Mouse (Mus musculus): Measurements from ENCODE around the gene Rps7. TPM values are rescaled to one million over a fixed set of nuclear protein-coding genes. Genes with fewer than 3 reads are reported as not detected.

Rps7 gene
- polyA plus RNA-seq, 1 experiment, result 671 TPM

- TF ChIP-seq POLR2A (IDR thresholded peaks at IDR 0.05; ENCODE audit: borderline replicate concordance, control insufficient read depth, low read depth, low read length) (no peak), CTCF (IDR thresholded peaks at IDR 0.05; ENCODE audit: control insufficient read depth, insufficient read depth, low read length) (no peak)
- WGBS, result 72% methylated on average over 17 of the region's 17 CpGs
- H3K4me3 ChIP-seq (replicated peaks; ENCODE audit: control insufficient read depth, low read depth, low read length), result no peak overlapping the region
- H3K4me1 ChIP-seq (ENCODE audit: control insufficient read depth, insufficient read depth, low read length), result no peaks in the 10 kb centered on the region
- H3K27ac ChIP-seq (ENCODE audit: control insufficient read depth, insufficient read depth, low read depth, low read length, poor library complexity), result no peak overlapping the region
These were observed 28.0 kb downstream of the Rps7 start for GRCm38 (mm10) chr12:28607546-28608305.

- no peaks in the 10 kb centered on the region for H3K4me1 ChIP-seq (ENCODE audit: control insufficient read depth, insufficient read depth, low read length)
- H3K27ac ChIP-seq (ENCODE audit: control insufficient read depth, insufficient read depth, low read depth, low read length, poor library complexity), result no peak overlapping the region
- TF ChIP-seq CTCF (IDR thresholded peaks at IDR 0.05; ENCODE audit: control insufficient read depth, insufficient read depth, low read length) (no peak), POLR2A (IDR thresholded peaks at IDR 0.05; ENCODE audit: borderline replicate concordance, control insufficient read depth, low read depth, low read length) (no peak)
- H3K4me3 ChIP-seq (replicated peaks; ENCODE audit: control insufficient read depth, low read depth, low read length), result no peak overlapping the region
- WGBS, result 48% methylated on average over 1 of the region's 1 CpGs
These were observed 32.3 kb downstream of the Rps7 start for GRCm38 (mm10) chr12:28603494-28603893.

- H3K4me3 ChIP-seq (replicated peaks; ENCODE audit: control insufficient read depth, low read depth, low read length), result no peak overlapping the region
- no peak overlapping the region for H3K27ac ChIP-seq (ENCODE audit: control insufficient read depth, insufficient read depth, low read depth, low read length, poor library complexity)
- 32% methylated on average over 4 of the region's 4 CpGs for WGBS
- H3K4me1 ChIP-seq (ENCODE audit: control insufficient read depth, insufficient read depth, low read length), result no peaks in the 10 kb centered on the region
- TF ChIP-seq POLR2A (IDR thresholded peaks at IDR 0.05; ENCODE audit: borderline replicate concordance, control insufficient read depth, low read depth, low read length) (no peak), CTCF (IDR thresholded peaks at IDR 0.05; ENCODE audit: control insufficient read depth, insufficient read depth, low read length) (no peak)
These were observed 33.5 kb downstream of the Rps7 start for GRCm38 (mm10) chr12:28602259-28602658.

- no peaks in the 10 kb centered on the region for H3K4me1 ChIP-seq (ENCODE audit: control insufficient read depth, insufficient read depth, low read length)
- H3K27ac ChIP-seq (ENCODE audit: control insufficient read depth, insufficient read depth, low read depth, low read length, poor library complexity), result no peak overlapping the region
- H3K4me3 ChIP-seq (replicated peaks; ENCODE audit: control insufficient read depth, low read depth, low read length), result no peak overlapping the region
- TF ChIP-seq POLR2A (IDR thresholded peaks at IDR 0.05; ENCODE audit: borderline replicate concordance, control insufficient read depth, low read depth, low read length) (no peak), CTCF (IDR thresholded peaks at IDR 0.05; ENCODE audit: control insufficient read depth, insufficient read depth, low read length) (no peak)
- WGBS, result 58% methylated on average over 2 of the region's 2 CpGs
These were observed 37.2 kb downstream of the Rps7 start for GRCm38 (mm10) chr12:28598526-28598991.

- no peak overlapping the region for H3K27ac ChIP-seq (ENCODE audit: control insufficient read depth, insufficient read depth, low read depth, low read length, poor library complexity)
- TF ChIP-seq POLR2A (IDR thresholded peaks at IDR 0.05; ENCODE audit: borderline replicate concordance, control insufficient read depth, low read depth, low read length) (no peak), CTCF (IDR thresholded peaks at IDR 0.05; ENCODE audit: control insufficient read depth, insufficient read depth, low read length) (no peak)
- WGBS, result 39% methylated on average over 3 of the region's 3 CpGs
- H3K4me3 ChIP-seq (replicated peaks; ENCODE audit: control insufficient read depth, low read depth, low read length), result no peak overlapping the region
- no peaks in the 10 kb centered on the region for H3K4me1 ChIP-seq (ENCODE audit: control insufficient read depth, insufficient read depth, low read length)
These were observed 37.6 kb downstream of the Rps7 start for GRCm38 (mm10) chr12:28598110-28598509.

GRCm38 (mm10) chr12:28597699-28598098, 38.1 kb downstream of the Rps7 start:
- no peak overlapping the region for H3K4me3 ChIP-seq (replicated peaks; ENCODE audit: control insufficient read depth, low read depth, low read length)
- H3K4me1 ChIP-seq (ENCODE audit: control insufficient read depth, insufficient read depth, low read length), result no peaks in the 10 kb centered on the region
- 73% methylated on average over 9 of the region's 9 CpGs for WGBS
- no peak overlapping the region for H3K27ac ChIP-seq (ENCODE audit: control insufficient read depth, insufficient read depth, low read depth, low read length, poor library complexity)
- TF ChIP-seq POLR2A (IDR thresholded peaks at IDR 0.05; ENCODE audit: borderline replicate concordance, control insufficient read depth, low read depth, low read length), result no peak
- TF ChIP-seq CTCF (IDR thresholded peaks at IDR 0.05; ENCODE audit: control insufficient read depth, insufficient read depth, low read length), result no peak

- Histone ChIP-seq H3K4me3 (replicated peaks; ENCODE audit: control insufficient read depth, low read depth, low read length) (no peak overlapping the region), H3K4me1 (ENCODE audit: control insufficient read depth, insufficient read depth, low read length) (no peaks in the 10 kb centered on the region), H3K27ac (ENCODE audit: control insufficient read depth, insufficient read depth, low read depth, low read length, poor library complexity) (no peak overlapping the region)
- TF ChIP-seq CTCF (IDR thresholded peaks at IDR 0.05; ENCODE audit: control insufficient read depth, insufficient read depth, low read length), result no peak
- TF ChIP-seq POLR2A (IDR thresholded peaks at IDR 0.05; ENCODE audit: borderline replicate concordance, control insufficient read depth, low read depth, low read length), result no peak
These were observed 38.9 kb downstream of the Rps7 start for GRCm38 (mm10) chr12:28596851-28597250.

- Histone ChIP-seq H3K4me1 (ENCODE audit: control insufficient read depth, insufficient read depth, low read length) (no peaks in the 10 kb centered on the region), H3K4me3 (replicated peaks; ENCODE audit: control insufficient read depth, low read depth, low read length) (no peak overlapping the region), H3K27ac (ENCODE audit: control insufficient read depth, insufficient read depth, low read depth, low read length, poor library complexity) (no peak overlapping the region)
- TF ChIP-seq CTCF (IDR thresholded peaks at IDR 0.05; ENCODE audit: control insufficient read depth, insufficient read depth, low read length), result no peak
- TF ChIP-seq POLR2A (IDR thresholded peaks at IDR 0.05; ENCODE audit: borderline replicate concordance, control insufficient read depth, low read depth, low read length), result no peak
- WGBS, result 47% methylated on average over 13 of the region's 13 CpGs
These were observed 45.3 kb downstream of the Rps7 start for GRCm38 (mm10) chr12:28590428-28590827.
